ENCODE assay signal across 10 mouse cellular contexts in the genomic region with DNA sequence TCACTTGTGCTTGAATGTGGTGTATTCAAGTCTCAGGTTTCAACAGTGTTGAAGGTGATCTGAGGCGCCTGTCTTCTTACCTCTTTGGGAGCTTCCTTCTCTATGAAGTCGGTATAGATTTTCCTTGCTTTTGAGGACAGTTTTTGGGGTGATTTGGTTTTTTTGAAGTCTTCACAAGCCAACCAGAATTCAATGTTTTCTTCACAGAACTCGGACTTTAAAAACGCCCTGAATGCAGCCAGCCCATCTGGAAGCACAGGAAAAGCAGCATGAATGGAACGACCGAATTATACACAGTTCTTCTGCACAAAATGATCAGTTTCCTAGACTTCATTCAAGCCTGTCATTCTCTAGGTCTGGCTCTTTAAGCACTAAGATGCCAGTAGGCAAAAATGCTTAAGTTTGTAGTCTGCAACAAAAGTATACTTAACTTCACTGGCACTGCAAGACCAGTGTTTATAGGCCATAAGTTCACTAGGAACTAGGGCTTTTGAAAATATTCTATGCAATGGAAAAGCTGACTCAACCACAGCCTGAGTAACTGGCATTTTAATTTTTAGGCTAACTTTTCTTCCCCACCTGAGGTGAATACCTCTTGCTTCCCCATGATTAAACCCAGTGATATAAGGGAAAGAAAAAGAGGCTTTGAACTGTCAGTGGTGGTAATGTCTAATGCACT. TPM values are rescaled to one million over a fixed set of nuclear protein-coding genes. Genes with fewer than 3 reads are reported as not detected.
DNase-seq lines count a peak whose midpoint lies in the region; ATAC-seq and TF ChIP-seq lines count a peak whose summit lies in the region.
"Had no signal": no experiment of that assay in that cellular context is flagged by ENCODE, and none has a peak within 500 bp of the region (broad histone marks: within the 10 kb centered on the region; RNA-seq: fewer than 3 reads in every experiment).

No protein-coding gene starts in this region.

- H3K36me3 ChIP-seq in neural tube, embryonic 11.5 days (ENCODE audit: control insufficient read depth, insufficient read depth, low read length) = no peaks in the 10 kb centered on the region
- H3K36me3 ChIP-seq in forebrain, postnatal 0 days (ENCODE audit: insufficient read depth) = peaks cover 12% of the 10 kb centered on the region
- H3K36me3 ChIP-seq in liver, embryonic 16.5 days (ENCODE audit: control insufficient read depth, insufficient read depth) = no peaks in the 10 kb centered on the region

- 0 out of 2 replicates have a peak, but pooled peaks cover 2% of the 10 kb centered on the region for H3K4me1 ChIP-seq in neural tube, embryonic 11.5 days (ENCODE audit: control insufficient read depth, insufficient read depth, low read length)
- H3K4me1 ChIP-seq in forebrain, postnatal 0 days (ENCODE audit: insufficient read depth) = peaks cover 13% of the 10 kb centered on the region; the same call in 1 of the 2 replicates
- H3K4me1 ChIP-seq in liver, embryonic 16.5 days (ENCODE audit: control insufficient read depth, low read depth, low read length) = peaks cover 2% of the 10 kb centered on the region; the same call in 1 of the 2 replicates

- peak overlapping the region; percentile 65 for H3K4me2 ChIP-seq in neural tube, embryonic 11.5 days (ENCODE audit: low read depth)
- peak overlapping the region; percentile 90 for H3K4me2 ChIP-seq in forebrain, postnatal 0 days (ENCODE audit: low read depth)
- peak overlapping the region; percentile 24 for H3K4me2 ChIP-seq in liver, embryonic 16.5 days (ENCODE audit: low read depth, low read length)

- no peak overlapping the region; the same call in 1 of the 2 replicates for H3K4me3 ChIP-seq in neural tube, embryonic 11.5 days (ENCODE audit: low read depth, low read length)
- H3K4me3 ChIP-seq in forebrain, postnatal 0 days (ENCODE audit: low read depth, low read length) = peak overlapping the region; percentile 90
- H3K4me3 ChIP-seq in liver, embryonic 16.5 days (ENCODE audit: low read depth, low read length) = peak overlapping the region; percentile 1

- no peaks in the 10 kb centered on the region for H3K9me3 ChIP-seq in neural tube, embryonic 11.5 days (ENCODE audit: control insufficient read depth, low read length)
- no peaks in the 10 kb centered on the region for H3K9me3 ChIP-seq in forebrain, postnatal 0 days (ENCODE audit: low read length)
- no peaks in the 10 kb centered on the region for H3K9me3 ChIP-seq in liver, embryonic 16.5 days (replicated peaks; ENCODE audit: control insufficient read depth, low read length)

- H3K9ac ChIP-seq in neural tube, embryonic 11.5 days (ENCODE audit: low read length) = no peak overlapping the region
- H3K9ac ChIP-seq in forebrain, postnatal 0 days = 0 out of 2 replicates have a peak overlapping the region, but pooled peaks have one; percentile 80
- no peak overlapping the region for H3K9ac ChIP-seq in liver, embryonic 16.5 days (ENCODE audit: low read depth, low read length)

- TF ChIP-seq CTCF in forebrain, postnatal 0 days (IDR thresholded peaks at IDR 0.05; ENCODE audit: low read depth) = no peak

- no peak for ATAC-seq in neural tube, embryonic 11.5 days (ENCODE audit: insufficient read depth, low FRiP score, low TSS enrichment)
- no peak for ATAC-seq in forebrain, postnatal 0 days
- ATAC-seq in liver, embryonic 16.5 days (ENCODE audit: low read depth) = no peak

- no peaks in the 10 kb centered on the region for H3K27me3 ChIP-seq in neural tube, embryonic 11.5 days (ENCODE audit: control insufficient read depth, insufficient read depth, low read length)
- H3K27me3 ChIP-seq in forebrain, postnatal 0 days (ENCODE audit: insufficient read depth, low read length) = no peaks in the 10 kb centered on the region
- H3K27me3 ChIP-seq in liver, embryonic 16.5 days (ENCODE audit: control insufficient read depth, insufficient read depth, low read depth, low read length) = no peaks in the 10 kb centered on the region

- no peak overlapping the region for H3K27ac ChIP-seq in neural tube, embryonic 11.5 days (ENCODE audit: low read depth, low read length)
- no peak overlapping the region for H3K27ac ChIP-seq in forebrain, postnatal 0 days (ENCODE audit: low read depth, low read length)
- H3K27ac ChIP-seq in liver, embryonic 16.5 days (ENCODE audit: low read length) = no peak overlapping the region; the same call in 1 of the 2 replicates

- 92% methylated on average over 6 of the region's 6 CpGs for WGBS in neural tube, embryonic 11.5 days
- 83% methylated on average over 6 of the region's 6 CpGs for WGBS in forebrain, postnatal 0 days
- WGBS in liver, embryonic 16.5 days (ENCODE audit: insufficient replicate concordance) = 61% methylated on average over 6 of the region's 6 CpGs

- DNase-seq in neural tube, embryonic 11.5 days (ENCODE audit: low spot score) = no peak
- no peak for DNase-seq in neural tube, embryonic 10.5 days (ENCODE audit: extremely low spot score, low spot score)
- DNase-seq in forebrain, postnatal 0 days = no peak
- DNase-seq in urinary bladder, postnatal 4 days (ENCODE audit: low spot score in 2 of 2) = no peak
- no peak for DNase-seq in urinary bladder, postnatal 36 days (ENCODE audit: low spot score in 2 of 2)
- DNase-seq in cerebellum, adult 18-20 months = no peak
- DNase-seq: adrenal gland, postnatal 25 days; gastrocnemius, postnatal 36 days; thymus, postnatal 25 days had no signal

RNA-seq across cellular contexts. Expression of a gene that starts 1.8 kb away (rescaled TPM):
- 53.3 and 57.7 TPM in 2 replicates for polyA plus RNA-seq in neural tube, embryonic 11.5 days (2014; fragmentation: Nextera tagmentation; extraction: Ambion mirVana)
- total RNA-seq in forebrain, postnatal 0 days (2014; rRNA removed) = 45.1 and 60.7 TPM in 2 replicates
- 71.8 and 85.9 TPM in 2 replicates for polyA plus RNA-seq in forebrain, postnatal 0 days (2015; fragmentation: Nextera tagmentation; extraction: Ambion mirVana)
- polyA plus RNA-seq in liver, embryonic 16.5 days (2015; fragmentation: Nextera tagmentation; extraction: Ambion mirVana) = 10.6 and 11.1 TPM in 2 replicates

Comparison
In these comparisons a context has a peak if more than half of its experiments do, and no peak if none do; other contexts are left out.
1. H3K4me2 ChIP-seq: peak in every context shown above with its lines; median percentile 90 in forebrain, postnatal 0 days; 65 in neural tube, embryonic 11.5 days; 24 in liver, embryonic 16.5 days.